ENCODE assay signal across 12 mouse cellular contexts in genomic region chr10:115593221-115593620, GRCm38 (mm10). TPM values are rescaled to one million over a fixed set of nuclear protein-coding genes. Genes with fewer than 3 reads are reported as not detected.
DNase-seq lines count a peak whose midpoint lies in the region; ATAC-seq and TF ChIP-seq lines count a peak whose summit lies in the region.
"Had no signal": no experiment of that assay in that cellular context is flagged by ENCODE, and none has a peak within 500 bp of the region (broad histone marks: within the 10 kb centered on the region; RNA-seq: fewer than 3 reads in every experiment).

No protein-coding gene starts in this region.

- 0 out of 2 replicates have a peak, but pooled peaks cover 8% of the 10 kb centered on the region for H3K27me3 ChIP-seq in lung, postnatal 0 days (replicated peaks; ENCODE audit: insufficient read depth, low read length)
- 0 out of 2 replicates have a peak, but pooled peaks cover 4% of the 10 kb centered on the region for H3K27me3 ChIP-seq in hindbrain, postnatal 0 days (ENCODE audit: insufficient read depth, low read length)
- H3K27me3 ChIP-seq in neural tube, embryonic 15.5 days (replicated peaks), result peaks cover 10% of the 10 kb centered on the region

- H3K27ac ChIP-seq in lung, postnatal 0 days (ENCODE audit: low read length), result no peak overlapping the region
- H3K27ac ChIP-seq in hindbrain, postnatal 0 days, result no peak overlapping the region
- H3K27ac ChIP-seq in neural tube, embryonic 15.5 days (replicated peaks), result no peak overlapping the region

- H3K9ac ChIP-seq in lung, postnatal 0 days (replicated peaks; ENCODE audit: low read depth), result no peak overlapping the region
- no peak overlapping the region for H3K9ac ChIP-seq in hindbrain, postnatal 0 days (replicated peaks; ENCODE audit: low read length)
- H3K9ac ChIP-seq in neural tube, embryonic 15.5 days (replicated peaks), result no peak overlapping the region; the same call in 1 of the 2 replicates

- H3K4me1 ChIP-seq in lung, postnatal 0 days (ENCODE audit: insufficient read depth, low read depth, low read length), result no peaks in the 10 kb centered on the region
- no peaks in the 10 kb centered on the region for H3K4me1 ChIP-seq in hindbrain, postnatal 0 days (ENCODE audit: insufficient read depth, low read length)
- H3K4me1 ChIP-seq in neural tube, embryonic 15.5 days, result peaks cover 5% of the 10 kb centered on the region

- ATAC-seq in lung, postnatal 0 days, result no peak
- peak; percentile 67; the same call in 1 of the 2 replicates for ATAC-seq in hindbrain, postnatal 0 days
- ATAC-seq in neural tube, embryonic 15.5 days (ENCODE audit: low FRiP score), result peak; percentile 61; the same call in 1 of the 2 replicates
- no peak for ATAC-seq in erythroid progenitor cell, adult 5-6 weeks (replicated peaks; ENCODE audit: low FRiP score, poor library complexity, severe bottlenecking)

- H3K9me3 ChIP-seq in lung, postnatal 0 days (ENCODE audit: low read length), result no peaks in the 10 kb centered on the region
- no peaks in the 10 kb centered on the region for H3K9me3 ChIP-seq in hindbrain, postnatal 0 days (ENCODE audit: low read length)
- H3K9me3 ChIP-seq in neural tube, embryonic 15.5 days (replicated peaks), result no peaks in the 10 kb centered on the region

- no peak overlapping the region for H3K4me2 ChIP-seq in lung, postnatal 0 days (replicated peaks; ENCODE audit: low read depth, low read length)
- peak overlapping the region; percentile 39 for H3K4me2 ChIP-seq in hindbrain, postnatal 0 days (ENCODE audit: low read depth, low read length)
- peak overlapping the region; percentile 36 for H3K4me2 ChIP-seq in neural tube, embryonic 15.5 days

- WGBS in lung, postnatal 0 days, result 52% methylated on average over 11 of the region's 11 CpGs
- 18% methylated on average over 11 of the region's 11 CpGs for whole genome bisulfite sequencing in hindbrain, postnatal 0 days
- 19% methylated on average over 11 of the region's 11 CpGs for WGBS in neural tube, embryonic 15.5 days

- no peak overlapping the region for H3K4me3 ChIP-seq in lung, postnatal 0 days (ENCODE audit: low read depth, low read length)
- no peak overlapping the region for H3K4me3 ChIP-seq in hindbrain, postnatal 0 days (ENCODE audit: low read length)
- H3K4me3 ChIP-seq in neural tube, embryonic 15.5 days (replicated peaks), result no peak overlapping the region

- no peak for TF ChIP-seq EP300 in lung, postnatal 0 days (IDR thresholded peaks at IDR 0.05)

- TF ChIP-seq CTCF in lung, postnatal 0 days (IDR thresholded peaks at IDR 0.05), result no peak
- TF ChIP-seq CTCF in hindbrain, postnatal 0 days (IDR thresholded peaks at IDR 0.05; ENCODE audit: low read depth), result no peak

- no peaks in the 10 kb centered on the region for H3K36me3 ChIP-seq in lung, postnatal 0 days (ENCODE audit: insufficient read depth, low read length)
- no peaks in the 10 kb centered on the region for H3K36me3 ChIP-seq in hindbrain, postnatal 0 days (ENCODE audit: insufficient read depth, low read length)
- no peaks in the 10 kb centered on the region for H3K36me3 ChIP-seq in neural tube, embryonic 15.5 days

- peak; percentile 35 for DNase-seq in adrenal gland, postnatal 14 days
- DNase-seq in adrenal gland, adult 2 months, result no peak
- DNase-seq in lung, postnatal 0 days (ENCODE audit: low spot score), result peak; percentile 38
- no peak for DNase-seq in lung, postnatal 14 days
- DNase-seq in hindbrain, postnatal 0 days (ENCODE audit: low spot score), result peak; percentile 63
- DNase-seq in layer of hippocampus, adult 9-11 months, result no peak
- DNase-seq: kidney, adult 8-10 months; lung, adult 2 months had no signal

RNA-seq across cellular contexts. Expression of gene Lgr5, which starts 5.6 kb away (rescaled TPM):
- 21.4 and 23.7 TPM in 2 replicates for total RNA-seq in adrenal gland, postnatal 14 days (2021)
- total RNA-seq in adrenal gland, adult 2 months (2021), result 10 to 100 TPM; 19.5 to 25.9 TPM
- polyA plus RNA-seq in adrenal gland, adult 2 months (2012; rRNA removed), result 42.4 and 45.0 TPM in 2 replicates
- polyA plus RNA-seq in lung, postnatal 0 days (2015; fragmentation: Nextera tagmentation; extraction: Ambion mirVana), result 0.23 and 0.35 TPM in 2 replicates
- total RNA-seq in hindbrain, postnatal 0 days (2014; rRNA removed), result 2.3 and 3.3 TPM in 2 replicates
- 2.6 and 3.0 TPM in 2 replicates for polyA plus RNA-seq in hindbrain, postnatal 0 days (2015; fragmentation: Nextera tagmentation; extraction: Ambion mirVana)
- polyA plus RNA-seq in neural tube, embryonic 15.5 days (2015; fragmentation: Nextera tagmentation; extraction: Ambion mirVana), result 2.5 and 3.0 TPM in 2 replicates
- 0.72 and 0.84 TPM in 2 replicates for total RNA-seq in erythroid progenitor cell, adult 5-6 weeks (2015; ENCODE audit: low replicate concordance)
- total RNA-seq in erythroid progenitor cell, adult 5-6 weeks (2017; ENCODE audit: low replicate concordance), result 0.26 and 1.4 TPM in 2 replicates

RNA-seq across cellular contexts. Expression of gene A930009A15Rik, which starts 23.4 kb away (rescaled TPM):
- total RNA-seq in adrenal gland, postnatal 14 days (2021), result not detected in 2 replicates
- not detected for total RNA-seq in adrenal gland, adult 2 months (2021)
- polyA plus RNA-seq in adrenal gland, adult 2 months (2012; rRNA removed), result not detected in 2 replicates
- polyA plus RNA-seq in lung, postnatal 0 days (2015; fragmentation: Nextera tagmentation; extraction: Ambion mirVana), result not detected in 2 replicates
- 1.3 TPM in 1 of 2 replicates, not detected in the other for total RNA-seq in hindbrain, postnatal 0 days (2014; rRNA removed)
- 4.0 and 5.0 TPM in 2 replicates for polyA plus RNA-seq in hindbrain, postnatal 0 days (2015; fragmentation: Nextera tagmentation; extraction: Ambion mirVana)
- polyA plus RNA-seq in neural tube, embryonic 15.5 days (2015; fragmentation: Nextera tagmentation; extraction: Ambion mirVana), result 0.46 and 0.49 TPM in 2 replicates
- total RNA-seq in erythroid progenitor cell, adult 5-6 weeks (2015; ENCODE audit: low replicate concordance), result not detected in 2 replicates
- not detected in 2 replicates for total RNA-seq in erythroid progenitor cell, adult 5-6 weeks (2017; ENCODE audit: low replicate concordance)
- total RNA-seq: left cerebral cortex, adult 18-20 months had no signal
- polyA plus RNA-seq: heart, embryonic 14.5 days; lung, adult 2 months had no signal

Comparison
In these comparisons a context has a peak if more than half of its experiments do, and no peak if none do; other contexts are left out.
1. DNase-seq: peak in adrenal gland, postnatal 14 days (single experiment), lung, postnatal 0 days (single experiment) and hindbrain, postnatal 0 days (single experiment); none in adrenal gland, adult 2 months (single experiment), lung, postnatal 14 days (single experiment) and layer of hippocampus, adult 9-11 months (single experiment).
2. ATAC-seq: peak in hindbrain, postnatal 0 days (single experiment) and neural tube, embryonic 15.5 days (single experiment); none in lung, postnatal 0 days (single experiment) and erythroid progenitor cell, adult 5-6 weeks (single experiment).